Mouse (Mus musculus): ENCODE results near the gene 2610002M06Rik. TPM values are rescaled to one million over a fixed set of nuclear protein-coding genes. Genes with fewer than 3 reads are reported as not detected.

The 2610002M06Rik gene
- 10.9 TPM for total RNA-seq (2023)

GRCm38 (mm10) chrX:107816218-107816554, at the start of gene 2610002M06Rik:
TSS of gene 2610002M06Rik (minus strand) at chrX:107816334.

DNA sequence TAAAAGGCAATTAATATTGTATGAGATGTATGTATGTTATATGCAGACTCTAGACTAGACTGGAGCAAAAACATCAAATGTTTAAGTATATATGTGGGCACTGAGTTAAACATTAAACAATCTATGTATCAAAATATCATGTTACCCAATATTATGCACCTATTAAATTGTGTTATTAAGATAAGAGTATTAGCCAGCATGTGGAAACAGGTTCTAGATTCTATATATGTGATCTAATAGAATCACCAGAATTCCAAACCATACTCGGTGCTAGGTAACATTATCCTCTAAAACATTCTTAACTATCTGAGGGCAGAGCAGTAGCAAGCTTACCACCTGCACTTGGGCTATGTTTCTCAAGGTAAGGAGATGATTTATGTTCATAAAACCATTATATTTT, 23.8 kb downstream of the 2610002M06Rik start, which contains the start of gene Tent5d:
TSS of gene Tent5d (plus strand) at position 301 of the 400 bp plus-strand sequence.

Other genes with a start within 250 kb of the 2610002M06Rik start
- not detected for gene Tbx22, start 148.4 kb downstream of the 2610002M06Rik start, total RNA-seq (2023)
- gene Tent5d, start 23.7 kb downstream of the 2610002M06Rik start, total RNA-seq (2023), result not detected
- not detected for gene Gm732, start 132.1 kb upstream of the 2610002M06Rik start, total RNA-seq (2023)

Data from CD4-positive naive resting alpha-beta T cell, adult 57 days (primary cell).